8 mouse cellular contexts compared by ENCODE assay signal in the genomic region with DNA sequence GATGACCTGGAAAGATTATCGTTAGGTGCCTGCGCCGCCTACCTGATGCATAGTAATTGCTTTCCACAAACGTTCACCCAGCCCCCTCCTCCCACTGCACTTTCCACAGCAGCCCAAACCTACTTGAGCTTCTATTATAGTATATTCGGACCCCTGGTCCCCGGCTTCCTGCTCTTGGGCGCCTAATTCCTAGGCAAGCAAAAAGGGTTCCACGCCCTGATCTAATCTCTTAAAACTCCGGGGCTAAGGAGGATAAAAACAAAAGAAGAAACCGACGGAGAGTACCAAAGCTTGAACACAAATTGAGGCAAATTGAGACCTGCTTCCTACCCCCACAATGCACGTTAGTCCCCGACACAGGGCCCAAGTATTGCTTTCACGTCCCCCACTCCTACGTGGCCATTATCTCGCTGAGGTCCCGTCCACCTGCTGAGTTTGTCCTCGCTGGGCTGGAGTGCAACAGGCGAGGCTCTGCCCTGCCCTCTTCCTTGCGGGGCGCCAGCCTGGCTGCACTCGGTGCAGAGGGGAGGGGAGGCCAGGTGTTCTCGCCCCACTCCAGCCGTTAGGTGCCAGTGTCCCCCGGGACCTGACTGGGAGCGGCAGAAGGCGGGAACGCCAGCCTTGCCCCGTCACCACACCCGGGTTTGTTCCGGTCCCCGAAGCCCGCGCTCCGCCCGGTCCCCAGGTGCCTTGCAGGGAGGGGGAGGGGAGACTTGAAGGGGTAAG. TPM values are rescaled to one million over a fixed set of nuclear protein-coding genes. Genes with fewer than 3 reads are reported as not detected.
DNase-seq lines count a peak whose midpoint lies in the region; ATAC-seq lines count a peak whose summit lies in the region.

No protein-coding gene starts in this region.

- peak overlapping the region; percentile 79 for H3K27ac ChIP-seq in heart, embryonic 12.5 days (ENCODE audit: poor library complexity, severe bottlenecking)
- H3K27ac ChIP-seq in forebrain, embryonic 12.5 days = 0 out of 2 replicates have a peak overlapping the region, but pooled peaks have one; percentile 13
- H3K27ac ChIP-seq in limb, embryonic 13.5 days = no peak overlapping the region
- H3K27ac ChIP-seq in midbrain, embryonic 16.5 days (ENCODE audit: low read length) = no peak overlapping the region

- no peak for DNase-seq in heart, adult 9 months (ENCODE audit: low spot score in 2 of 2)
- DNase-seq in ES-CJ7 (ENCODE audit: low read depth, low spot score) = peak; percentile 43
- DNase-seq in frontal cortex, postnatal 25 days (ENCODE audit: low spot score in 2 of 2) = no peak
- DNase-seq in right cerebral cortex, adult 18-20 months = no peak

- H3K4me1 ChIP-seq in heart, embryonic 12.5 days (replicated peaks) = peaks cover 51% of the 10 kb centered on the region
- H3K4me1 ChIP-seq in forebrain, embryonic 12.5 days = peaks cover 41% of the 10 kb centered on the region
- peaks cover 53% of the 10 kb centered on the region for H3K4me1 ChIP-seq in limb, embryonic 13.5 days
- H3K4me1 ChIP-seq in midbrain, embryonic 16.5 days (ENCODE audit: control insufficient read depth, insufficient read depth, low read length) = peaks cover 21% of the 10 kb centered on the region

- no peaks in the 10 kb centered on the region for H3K27me3 ChIP-seq in heart, embryonic 12.5 days (replicated peaks)
- peaks cover 26% of the 10 kb centered on the region for H3K27me3 ChIP-seq in forebrain, embryonic 12.5 days
- no peaks in the 10 kb centered on the region for H3K27me3 ChIP-seq in limb, embryonic 13.5 days
- H3K27me3 ChIP-seq in midbrain, embryonic 16.5 days (ENCODE audit: control insufficient read depth, insufficient read depth, low read depth, low read length) = no peaks in the 10 kb centered on the region

- 2% methylated on average over 36 of the region's 36 CpGs for WGBS in heart, embryonic 12.5 days
- under 1% methylated on average over 34 of the region's 36 CpGs for WGBS in forebrain, embryonic 12.5 days
- WGBS in limb, embryonic 13.5 days = 2% methylated on average over 36 of the region's 36 CpGs
- 3% methylated on average over 34 of the region's 36 CpGs for WGBS in midbrain, embryonic 16.5 days

- H3K9me3 ChIP-seq in heart, embryonic 12.5 days (replicated peaks) = no peaks in the 10 kb centered on the region
- no peaks in the 10 kb centered on the region for H3K9me3 ChIP-seq in forebrain, embryonic 12.5 days
- H3K9me3 ChIP-seq in limb, embryonic 13.5 days = no peaks in the 10 kb centered on the region
- H3K9me3 ChIP-seq in midbrain, embryonic 16.5 days (replicated peaks; ENCODE audit: control insufficient read depth, low read length, poor library complexity, severe bottlenecking) = no peaks in the 10 kb centered on the region

- H3K9ac ChIP-seq in heart, embryonic 12.5 days = peak overlapping the region; percentile 68
- peak overlapping the region; percentile 54 for H3K9ac ChIP-seq in forebrain, embryonic 12.5 days
- peak overlapping the region; percentile 67 for H3K9ac ChIP-seq in limb, embryonic 13.5 days
- peak overlapping the region; percentile 60 for H3K9ac ChIP-seq in midbrain, embryonic 16.5 days (ENCODE audit: low read depth, low read length)

- H3K4me2 ChIP-seq in heart, embryonic 12.5 days = peak overlapping the region; percentile 92
- peak overlapping the region; percentile 85 for H3K4me2 ChIP-seq in forebrain, embryonic 12.5 days
- peak overlapping the region; percentile 83 for H3K4me2 ChIP-seq in limb, embryonic 13.5 days (replicated peaks)
- peak overlapping the region; percentile 60 for H3K4me2 ChIP-seq in midbrain, embryonic 16.5 days (ENCODE audit: low read length)

- peaks cover 14% of the 10 kb centered on the region for H3K36me3 ChIP-seq in heart, embryonic 12.5 days
- peaks cover 1% of the 10 kb centered on the region; the same call in 1 of the 2 replicates for H3K36me3 ChIP-seq in forebrain, embryonic 12.5 days (replicated peaks)
- H3K36me3 ChIP-seq in limb, embryonic 13.5 days = peaks cover 11% of the 10 kb centered on the region
- no peaks in the 10 kb centered on the region for H3K36me3 ChIP-seq in midbrain, embryonic 16.5 days (ENCODE audit: control insufficient read depth, insufficient read depth, low read length)

- peak; percentile 66 for ATAC-seq in heart, embryonic 12.5 days (ENCODE audit: insufficient number of reproducible peaks, low FRiP score)
- ATAC-seq in forebrain, embryonic 12.5 days (ENCODE audit: low FRiP score) = 0 out of 2 replicates have a peak, but pooled peaks have one; percentile 24
- peak; percentile 32; the same call in 1 of the 2 replicates for ATAC-seq in limb, embryonic 13.5 days (ENCODE audit: low FRiP score, low read depth)
- ATAC-seq in midbrain, embryonic 16.5 days = no peak

- peak overlapping the region; percentile 56 for H3K4me3 ChIP-seq in heart, embryonic 12.5 days
- H3K4me3 ChIP-seq in forebrain, embryonic 12.5 days (replicated peaks) = peak overlapping the region; percentile 47
- H3K4me3 ChIP-seq in limb, embryonic 13.5 days = peak overlapping the region; percentile 52
- peak overlapping the region; percentile 38 for H3K4me3 ChIP-seq in midbrain, embryonic 16.5 days (ENCODE audit: low read depth, low read length)

RNA-seq across cellular contexts. Expression of a gene that starts 0.6 kb away (rescaled TPM):
- polyA plus RNA-seq in heart, embryonic 12.5 days (2016; fragmentation: Nextera tagmentation; extraction: Ambion mirVana) = 240 and 245 TPM in 2 replicates
- 83.8 and 93.1 TPM in 2 replicates for polyA plus RNA-seq in forebrain, embryonic 12.5 days (2016; fragmentation: Nextera tagmentation; extraction: Ambion mirVana)
- 143 and 155 TPM in 2 replicates for polyA plus RNA-seq in limb, embryonic 13.5 days (2015; fragmentation: Nextera tagmentation; extraction: Ambion mirVana)
- polyA plus RNA-seq in midbrain, embryonic 16.5 days (2015; fragmentation: Nextera tagmentation; extraction: Ambion mirVana) = 59.5 and 69.5 TPM in 2 replicates

RNA-seq across cellular contexts. Expression of a gene that starts 19.8 kb away (rescaled TPM):
- polyA plus RNA-seq in heart, embryonic 12.5 days (2016; fragmentation: Nextera tagmentation; extraction: Ambion mirVana) = 0.10 and 0.20 TPM in 2 replicates
- not detected in 2 replicates for polyA plus RNA-seq in forebrain, embryonic 12.5 days (2016; fragmentation: Nextera tagmentation; extraction: Ambion mirVana)
- polyA plus RNA-seq in limb, embryonic 13.5 days (2015; fragmentation: Nextera tagmentation; extraction: Ambion mirVana) = 0.08 TPM in 1 of 2 replicates, not detected in the other
- polyA plus RNA-seq in midbrain, embryonic 16.5 days (2015; fragmentation: Nextera tagmentation; extraction: Ambion mirVana) = not detected in 2 replicates

RNA-seq across cellular contexts. Expression of a gene that starts 22.2 kb away (rescaled TPM):
- polyA plus RNA-seq in heart, embryonic 12.5 days (2016; fragmentation: Nextera tagmentation; extraction: Ambion mirVana) = 0.10 and 0.28 TPM in 2 replicates
- 0.67 and 1.1 TPM in 2 replicates for polyA plus RNA-seq in forebrain, embryonic 12.5 days (2016; fragmentation: Nextera tagmentation; extraction: Ambion mirVana)
- 0.17 and 0.24 TPM in 2 replicates for polyA plus RNA-seq in limb, embryonic 13.5 days (2015; fragmentation: Nextera tagmentation; extraction: Ambion mirVana)
- polyA plus RNA-seq in midbrain, embryonic 16.5 days (2015; fragmentation: Nextera tagmentation; extraction: Ambion mirVana) = 3.9 and 4.4 TPM in 2 replicates

RNA-seq across cellular contexts. Expression of a gene that starts 44.3 kb away (rescaled TPM):
- 18.9 and 19.2 TPM in 2 replicates for polyA plus RNA-seq in heart, embryonic 12.5 days (2016; fragmentation: Nextera tagmentation; extraction: Ambion mirVana)
- 12.6 and 15.1 TPM in 2 replicates for polyA plus RNA-seq in forebrain, embryonic 12.5 days (2016; fragmentation: Nextera tagmentation; extraction: Ambion mirVana)
- polyA plus RNA-seq in limb, embryonic 13.5 days (2015; fragmentation: Nextera tagmentation; extraction: Ambion mirVana) = 18.3 and 18.5 TPM in 2 replicates
- polyA plus RNA-seq in midbrain, embryonic 16.5 days (2015; fragmentation: Nextera tagmentation; extraction: Ambion mirVana) = 15.7 and 17.2 TPM in 2 replicates

Comparison
In these comparisons a context has a peak if more than half of its experiments do, and no peak if none do; other contexts are left out.
1. H3K27ac ChIP-seq: peak in heart, embryonic 12.5 days (single experiment) and forebrain, embryonic 12.5 days (single experiment); none in limb, embryonic 13.5 days (single experiment) and midbrain, embryonic 16.5 days (single experiment).
2. Peak in every context shown above with its lines, with median percentiles within 50 percentile points of each other: H3K4me2 ChIP-seq, H3K4me3 ChIP-seq and H3K9ac ChIP-seq.